Mouse (Mus musculus): Measurements from ENCODE around the gene Afg1l.

DNA sequence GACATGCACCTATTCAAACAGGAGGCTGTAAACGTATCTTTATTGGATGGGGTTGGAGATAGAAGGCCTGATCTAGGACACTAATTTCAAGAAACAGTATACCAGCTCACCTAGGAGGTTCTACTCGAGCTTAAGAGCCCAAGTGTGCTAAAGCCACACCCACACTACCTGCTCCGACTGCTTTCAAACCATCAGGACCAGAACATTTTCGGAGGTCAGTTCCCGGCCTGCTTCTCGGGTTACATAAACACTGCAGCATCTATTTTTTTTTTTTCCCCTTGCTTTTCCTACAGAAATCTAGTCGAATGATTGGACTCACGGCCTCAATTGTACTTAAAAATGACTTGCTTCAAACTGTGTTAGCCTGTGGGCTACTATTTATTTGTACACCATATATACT lies 214.7 kb downstream of the Afg1l start:
- TF ChIP-seq CTCF (conservative IDR thresholded peaks at IDR 0.05; ENCODE audit: insufficient read depth, insufficient read length, low read depth, low read length) (no peak), POLR2A (IDR thresholded peaks at IDR 0.05; ENCODE audit: low read depth, low read length) (no peak)

All from kidney, adult 2 months (tissue).